Mouse (Mus musculus): Measurements from ENCODE around the gene Snrnp70.
A peak's percentile ranks its signal among the peaks of the same experiment; 100 is the strongest.
"Not testable (repeated sequence)": the region's sequence is repeated elsewhere in the genome, so short reads cannot be mapped to it uniquely, and the experiment has no call there.

Snrnp70 gene

GRCm38 (mm10) chr7:45367020-45367880 is 28.3 kb downstream of the Snrnp70 start:
- DNase-seq: peak; percentile 96 to 97

GRCm38 (mm10) chr7:45366652-45367019 is 28.9 kb downstream of the Snrnp70 start, which contains the start of gene Ppfia3:
TSS of gene Ppfia3 (minus strand) at chr7:45367019.
- DNase-seq: no peak

- peak; percentile 49 to 70 for DNase-seq
Observed at GRCm38 (mm10) chr7:45365742-45366651, 29.5 kb downstream of the Snrnp70 start.

- DNase-seq: no peak
Observed at GRCm38 (mm10) chr7:45363983-45364382, 31.6 kb downstream of the Snrnp70 start.

GRCm38 (mm10) chr7:45362801-45363200 is 32.7 kb downstream of the Snrnp70 start:
- DNase-seq: peak; percentile 42 to 57

- DNase-seq: peak; percentile 71 to 79
Observed at GRCm38 (mm10) chr7:45361243-45361804, 34.2 kb downstream of the Snrnp70 start.

GRCm38 (mm10) chr7:45360404-45361125 is 35.0 kb downstream of the Snrnp70 start:
- no peak for DNase-seq

GRCm38 (mm10) chr7:45359081-45359480 is 36.5 kb downstream of the Snrnp70 start:
- DNase-seq: not testable (repeated sequence)

- no peak for DNase-seq
Observed at GRCm38 (mm10) chr7:45356087-45356486, 39.5 kb downstream of the Snrnp70 start.

GRCm38 (mm10) chr7:45355318-45356020 is 40.1 kb downstream of the Snrnp70 start:
- DNase-seq: no peak

- DNase-seq: no peak
Observed at GRCm38 (mm10) chr7:45353041-45353440, 42.5 kb downstream of the Snrnp70 start.

GRCm38 (mm10) chr7:45346905-45347304 is 48.6 kb downstream of the Snrnp70 start:
- DNase-seq: no peak

GRCm38 (mm10) chr7:45343543-45343942 is 52.0 kb downstream of the Snrnp70 start:
- no peak for DNase-seq

- DNase-seq: no peak
Observed at GRCm38 (mm10) chr7:45342081-45342480, 53.5 kb downstream of the Snrnp70 start.

GRCm38 (mm10) chr7:45341303-45341702 is 54.2 kb downstream of the Snrnp70 start:
- peak; percentile 77 to 80 for DNase-seq

GRCm38 (mm10) chr7:45340669-45341068 is 54.9 kb downstream of the Snrnp70 start:
- peak; percentile 57 to 75 for DNase-seq

- DNase-seq: no peak
Observed at GRCm38 (mm10) chr7:45340066-45340442, 55.5 kb downstream of the Snrnp70 start.

- peak; percentile 58 to 76 for DNase-seq
Observed at GRCm38 (mm10) chr7:45339410-45340065, 56.0 kb downstream of the Snrnp70 start.

GRCm38 (mm10) chr7:45338161-45338911 is 57.2 kb downstream of the Snrnp70 start:
- peak; percentile 59 to 68 for DNase-seq

GRCm38 (mm10) chr7:45337469-45337868 is 58.1 kb downstream of the Snrnp70 start:
- no peak for DNase-seq
